ENCODE assay signal across 8 mouse cellular contexts in genomic region chr8:120607885-120608284, GRCm38 (mm10). TPM values are rescaled to one million over a fixed set of nuclear protein-coding genes. Genes with fewer than 3 reads are reported as not detected.
A peak's percentile ranks its signal among the peaks of the same experiment; 100 is the strongest.
DNase-seq lines count a peak whose midpoint lies in the region; ATAC-seq lines count a peak whose summit lies in the region.

No protein-coding gene starts in this region.

- ATAC-seq in common myeloid progenitor, adult 5-6 weeks (replicated peaks; ENCODE audit: low read depth, poor library complexity, severe bottlenecking), result peak; percentile 83

- DNase-seq in CD8-positive naive resting alpha-beta T cell, adult 2 months (ENCODE audit: low read depth in 2 of 2, low spot score in 2 of 2), result peak; percentile 50 to 69
- peak; percentile 82 for DNase-seq in ZHBTc4 (ENCODE audit: low read depth, low spot score)
- DNase-seq in gastrocnemius, postnatal 25 days, result peak; percentile 32
- DNase-seq in layer of hippocampus, adult 11-12 months (ENCODE audit: low spot score), result peak; percentile 86
- DNase-seq in lung, adult 18-20 months, result peak; percentile 67 to 73
- DNase-seq in right cerebral cortex, adult 2 months (ENCODE audit: low spot score in 2 of 2), result peak; percentile 85 to 89
- peak; percentile 44 to 85 for DNase-seq in urinary bladder, postnatal 4 days (ENCODE audit: low spot score in 2 of 2)

RNA-seq across cellular contexts. Expression of gene Gins2, which starts 18.8 kb away (rescaled TPM):
- 22.9 and 48.0 TPM in 2 replicates for total RNA-seq in common myeloid progenitor, adult 5-6 weeks (2017)
- total RNA-seq in gastrocnemius, postnatal 25 days (2021), result 1 to 10 TPM; 1.0 to 1.3 TPM

RNA-seq across cellular contexts. Expression of gene 1190005I06Rik, which starts 39.5 kb away (rescaled TPM):
- 1.2 TPM in 1 of 2 replicates, not detected in the other for total RNA-seq in common myeloid progenitor, adult 5-6 weeks (2017)
- under 1 TPM; 0.67 to 0.70 TPM for total RNA-seq in gastrocnemius, postnatal 25 days (2021)

RNA-seq across cellular contexts. Expression of gene Gm27021, which starts 60.0 kb away (rescaled TPM):
- not detected in 2 replicates for total RNA-seq in common myeloid progenitor, adult 5-6 weeks (2017)
- not detected for total RNA-seq in gastrocnemius, postnatal 25 days (2021)

Comparison
In these comparisons a context has a peak if more than half of its experiments do, and no peak if none do; other contexts are left out.
1. Peak in every context shown above with its lines: DNase-seq and ATAC-seq.
2. DNase-seq: peak in every context shown above with its lines; median percentile 87 in right cerebral cortex, adult 2 months; 86 in layer of hippocampus, adult 11-12 months; 82 in ZHBTc4; 70 in lung, adult 18-20 months; 64 in urinary bladder, postnatal 4 days; 60 in CD8-positive naive resting alpha-beta T cell, adult 2 months; 32 in gastrocnemius, postnatal 25 days.
3. RNA of gene Gins2, which starts 18.8 kb away (total RNA-seq): 22.9 to 48.0 TPM in common myeloid progenitor, adult 5-6 weeks; 1.0 to 1.3 TPM in gastrocnemius, postnatal 25 days; every median in the first group is over 10 times any median in the second.